Mouse (Mus musculus) liver, postnatal 0 days (tissue): ENCODE results near the gene Trim46. TPM values are rescaled to one million over a fixed set of nuclear protein-coding genes. Genes with fewer than 3 reads are reported as not detected.

Experiments
- ATAC-seq: fragments of 200-750 bp; cut with Nextera tagmentation; 2 replicates; pipeline ENCODE4 v1.8.0; 2017; ENCODE audit warnings: mild to moderate bottlenecking, moderate library complexity
- DNase-seq: peaks from one replicate; pipeline ENCODE4 v3.0.0-alpha.2; 2016
- H3K27ac ChIP-seq: fragments of 300-500 bp; sonication (generic); 2 replicates; pipeline ENCODE4 v1.5.1; 2014; ENCODE audit warnings: antibody characterized with exemption, moderate library complexity, mild to moderate bottlenecking, low read depth
- H3K27me3 ChIP-seq: fragments of 300-500 bp; sonication (generic); 2 replicates; pipeline ENCODE4 v1.6.1; 2014; ENCODE audit warnings: low read length, control low read depth, mixed read lengths; ENCODE audit not compliant: insufficient read depth
- H3K36me3 ChIP-seq: fragments of 300-500 bp; sonication (generic); replicated peaks from 2 replicates; pipeline ENCODE4 v1.6.1; 2014; ENCODE audit warnings: mild to moderate bottlenecking, control low read depth, low read length, moderate library complexity, mixed read lengths; ENCODE audit not compliant: insufficient read depth
- H3K4me1 ChIP-seq: fragments of 300-500 bp; sonication (generic); 2 replicates; pipeline ENCODE4 v1.6.1; 2014; ENCODE audit warnings: antibody characterized with exemption, mild to moderate bottlenecking, control low read depth; ENCODE audit not compliant: insufficient read depth
- H3K4me2 ChIP-seq: fragments of 300-500 bp; sonication (generic); 2 replicates; pipeline ENCODE4 v1.6.1; 2014; ENCODE audit warnings: low read depth, mild to moderate bottlenecking, low read length, moderate library complexity, mixed read lengths
- H3K4me3 ChIP-seq: fragments of 300-500 bp; sonication (generic); 2 replicates; pipeline ENCODE4 v1.5.1; 2014; ENCODE audit warnings: low read depth, low read length
- H3K9ac ChIP-seq: fragments of 300-500 bp; sonication (generic); replicated peaks from 2 replicates; pipeline ENCODE4 v1.6.1; 2014; ENCODE audit warnings: mild to moderate bottlenecking, moderate library complexity
- H3K9me3 ChIP-seq: fragments of 300-500 bp; sonication (generic); 2 replicates; pipeline ENCODE4 v1.6.1; 2016; ENCODE audit warnings: mild to moderate bottlenecking, control low read depth, low read length, mixed read lengths
- CTCF ChIP-seq: sonication (generic); IDR thresholded peaks from 2 replicates; pipeline ENCODE4 v1.5.1; 2016; ENCODE audit warnings: antibody characterized with exemption, low read depth
- EP300 ChIP-seq: IDR thresholded peaks from 2 replicates; pipeline ENCODE4 v1.6.1; 2016; ENCODE audit warnings: antibody characterized with exemption, low read depth, mild to moderate bottlenecking
- WGBS: fragments of 180-500 bp; shearing (Covaris S2); extraction: QIAGEN DNeasy Blood & Tissue Kit; methylation state at CpG from one replicate; pipeline ENCODE4 v1.1.7; 2014; ENCODE audit not compliant: insufficient replicate concordance; 5-methylcytosine and 5-hydroxymethylcytosine counted together
- polyA plus RNA-seq: library from polyadenylated mRNA; unstranded; fragments of >200 nt; fragmentation: Nextera tagmentation; extraction: Ambion mirVana; gene quantifications from 2 replicates; pipeline ENCODE4 v1.2.1, GENCODE M21; 2015

The Trim46 gene
- polyA plus RNA-seq, 1 experiment from 2014 or later: 0.21 TPM

- ATAC-seq: no peak
- Histone ChIP-seq H3K9ac (peak within 1 kb of the TSS; percentile 57), H3K4me1 (peaks cover 12% of the 10 kb centered on the region), H3K27ac (peak within 1 kb of the TSS; percentile 66), H3K27me3 (peaks cover 8% of the 10 kb centered on the region; the same call in 1 of the 2 replicates), H3K36me3 (peaks cover 5% of the 10 kb centered on the region; the same call in 1 of the 2 replicates), H3K9me3 (no peaks in the 10 kb centered on the region), H3K4me2 (peak within 1 kb of the TSS; percentile 92), H3K4me3 (peak within 1 kb of the TSS; percentile 62)
- DNase-seq: no peak
- TF ChIP-seq CTCF (no peak), EP300 (no peak)
- 4% methylated on average over 18 of the region's 19 CpGs for WGBS
Measured at GRCm38 (mm10) chr3:89214681-89215411, 31.3 kb downstream of the Trim46 start, which contains the start of gene Thbs3. TSS of gene Thbs3 (plus strand) at chr3:89215180.

DNA sequence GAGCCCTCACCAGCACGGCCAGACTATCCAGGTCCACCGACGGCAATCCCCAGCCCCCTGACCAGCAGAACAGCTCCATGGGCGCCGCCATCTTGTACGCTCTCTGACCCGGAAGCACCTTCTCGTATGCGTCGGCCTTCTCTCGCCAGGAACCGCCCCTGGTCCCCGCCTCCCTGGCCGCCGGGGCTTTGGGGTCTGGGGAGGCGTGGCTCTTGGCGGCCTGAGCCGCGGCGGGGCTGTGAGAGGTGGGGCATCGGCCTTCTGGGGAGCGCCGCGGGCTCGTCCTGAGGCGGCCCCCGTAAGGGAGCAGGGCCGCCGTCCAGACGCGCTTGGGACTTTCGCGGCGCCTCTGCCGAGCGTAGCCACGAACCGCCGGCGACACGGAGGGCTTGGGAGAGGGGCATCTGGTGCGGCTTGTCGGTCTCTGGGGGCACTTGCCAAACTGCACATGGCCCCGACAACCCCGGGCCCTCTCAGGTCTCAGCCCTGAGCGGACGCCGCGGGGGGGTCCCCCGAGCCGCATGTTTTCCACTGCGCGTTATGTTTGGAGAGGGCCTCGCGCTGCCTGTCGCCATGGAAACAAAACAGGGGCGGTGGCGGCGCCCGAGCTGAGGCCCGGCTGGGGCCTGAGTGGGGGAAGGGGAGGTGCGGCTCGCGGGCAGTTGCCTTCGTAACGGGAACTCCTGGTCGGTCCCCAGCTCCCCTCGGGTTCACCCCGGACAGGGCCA is 32.1 kb downstream of the Trim46 start:
- ATAC-seq: peak; percentile 87
- Histone ChIP-seq H3K27me3 (peaks cover 8% of the 10 kb centered on the region; the same call in 1 of the 2 replicates), H3K36me3 (peaks cover 13% of the 10 kb centered on the region), H3K27ac (peak overlapping the region; percentile 66), H3K9ac (peak overlapping the region; percentile 57), H3K4me1 (peaks cover 12% of the 10 kb centered on the region), H3K4me3 (peak overlapping the region; percentile 62), H3K4me2 (peak overlapping the region; percentile 92), H3K9me3 (no peaks in the 10 kb centered on the region)
- under 1% methylated on average over 65 of the region's 69 CpGs for WGBS
- TF ChIP-seq EP300 (no peak), CTCF (no peak)
- peak; percentile 91 for DNase-seq

DNA sequence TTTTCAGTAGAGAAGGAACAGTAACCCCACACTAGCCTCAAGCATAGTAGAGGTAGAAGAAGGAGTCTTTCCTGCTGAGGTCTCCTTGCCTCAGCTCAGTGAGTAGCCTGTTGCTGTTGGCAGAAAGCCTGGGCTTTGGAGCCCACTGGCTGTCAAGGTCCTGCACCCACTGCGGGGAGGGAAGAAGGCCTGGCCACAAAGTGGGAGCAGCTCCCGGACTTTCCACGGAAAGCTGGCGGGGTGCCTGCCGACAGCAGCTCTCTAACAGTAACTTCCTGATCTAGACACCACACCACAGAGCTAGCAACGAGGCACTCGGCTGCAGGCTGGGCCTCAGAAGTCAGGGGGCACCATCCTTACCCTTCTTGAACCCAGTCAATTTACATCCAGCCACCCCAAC is 35.4 kb downstream of the Trim46 start:
- H3K27me3 ChIP-seq: peaks cover 8% of the 10 kb centered on the region; the same call in 1 of the 2 replicates
- H3K4me3 ChIP-seq: no peak overlapping the region
- no peaks in the 10 kb centered on the region for H3K9me3 ChIP-seq
- TF ChIP-seq CTCF (no peak), EP300 (no peak)
- H3K36me3 ChIP-seq: peaks cover 45% of the 10 kb centered on the region
- peaks cover 12% of the 10 kb centered on the region for H3K4me1 ChIP-seq
- DNase-seq (no peak), ATAC-seq (no peak)
- no peak overlapping the region for H3K9ac ChIP-seq
- H3K27ac ChIP-seq: no peak overlapping the region
- WGBS: 61% methylated on average over 7 of the region's 7 CpGs
- no peak overlapping the region for H3K4me2 ChIP-seq

DNA sequence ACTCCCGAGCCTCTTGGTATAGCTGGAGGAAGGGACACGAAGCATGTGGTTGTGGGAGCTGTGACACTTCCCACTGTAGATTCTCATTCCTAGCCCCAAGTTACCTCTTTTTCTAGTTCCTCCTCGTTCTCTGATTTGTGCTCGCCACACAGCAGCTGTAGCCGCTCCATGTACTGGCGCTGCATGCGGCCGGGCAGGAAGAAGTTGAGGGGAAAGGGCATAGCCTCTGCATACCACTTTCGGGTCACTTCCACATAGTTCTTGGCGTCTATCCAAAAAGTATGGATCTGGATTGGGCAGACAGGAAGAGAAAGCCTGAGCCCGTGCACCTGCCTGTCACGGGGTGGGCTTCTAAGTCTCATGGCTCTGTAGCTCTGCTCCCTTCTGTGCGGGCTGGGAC is 35.9 kb downstream of the Trim46 start:
- no peak overlapping the region for H3K27ac ChIP-seq

GRCm38 (mm10) chr3:89209731-89210130 is 36.4 kb downstream of the Trim46 start:
- H3K27ac ChIP-seq: no peak overlapping the region
- H3K4me3 ChIP-seq: no peak overlapping the region
- no peak for TF ChIP-seq CTCF
- TF ChIP-seq EP300: no peak
- DNase-seq (no peak), ATAC-seq (no peak)
- H3K36me3 ChIP-seq: peaks cover 53% of the 10 kb centered on the region
- H3K27me3 ChIP-seq: no peaks in the 10 kb centered on the region
- H3K9me3 ChIP-seq: no peaks in the 10 kb centered on the region
- no peak overlapping the region for H3K4me2 ChIP-seq
- H3K4me1 ChIP-seq: peaks cover 9% of the 10 kb centered on the region
- 91% methylated on average over 7 of the region's 7 CpGs for WGBS
- H3K9ac ChIP-seq: no peak overlapping the region

More for the DNA sequence above, 35.9 kb downstream of the Trim46 start:
- no peak for ATAC-seq
- no peak overlapping the region for H3K9ac ChIP-seq
- DNase-seq: no peak
- H3K4me2 ChIP-seq: no peak overlapping the region
- no peaks in the 10 kb centered on the region for H3K9me3 ChIP-seq
- peaks cover 50% of the 10 kb centered on the region for H3K36me3 ChIP-seq
- TF ChIP-seq EP300 (no peak), CTCF (no peak)
- peaks cover 2% of the 10 kb centered on the region; the same call in 1 of the 2 replicates for H3K27me3 ChIP-seq
- peaks cover 12% of the 10 kb centered on the region for H3K4me1 ChIP-seq
- H3K4me3 ChIP-seq: no peak overlapping the region
- 69% methylated on average over 13 of the region's 13 CpGs for WGBS

DNA sequence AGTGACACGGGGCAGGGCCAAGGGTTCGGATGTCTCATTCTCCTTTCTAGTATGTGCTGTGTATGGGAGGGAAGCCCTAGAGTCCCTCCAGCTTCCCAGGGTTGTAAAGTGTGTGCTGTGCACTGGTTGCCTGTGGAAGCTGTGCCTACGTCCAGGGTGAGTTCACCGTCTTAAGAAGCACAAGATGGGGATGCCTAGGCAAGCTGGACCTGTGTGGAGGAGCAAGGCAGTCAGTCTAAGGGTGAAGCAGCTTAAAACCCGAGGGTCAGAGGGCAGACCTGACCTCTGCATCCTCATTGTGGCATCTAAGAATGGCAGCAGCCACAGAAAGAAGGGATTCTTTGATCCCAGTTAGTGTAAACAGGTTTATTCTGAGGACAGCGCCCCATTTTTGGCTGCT is 37.4 kb downstream of the Trim46 start:
- WGBS: 84% methylated on average over 6 of the region's 6 CpGs

More for the DNA sequence above, 37.4 kb downstream of the Trim46 start:
- no peak overlapping the region for H3K4me2 ChIP-seq
- H3K27ac ChIP-seq: no peak overlapping the region
- TF ChIP-seq CTCF (no peak), EP300 (no peak)
- no peaks in the 10 kb centered on the region for H3K9me3 ChIP-seq
- no peak for DNase-seq
- H3K27me3 ChIP-seq: no peaks in the 10 kb centered on the region
- no peak overlapping the region for H3K4me3 ChIP-seq
- H3K9ac ChIP-seq: no peak overlapping the region
- H3K36me3 ChIP-seq: peaks cover 58% of the 10 kb centered on the region
- H3K4me1 ChIP-seq: peaks cover 3% of the 10 kb centered on the region; the same call in 1 of the 2 replicates
- ATAC-seq: no peak
